Mouse (Mus musculus): ENCODE measurements around the gene Phtf1. TPM values are rescaled to one million over a fixed set of nuclear protein-coding genes. Genes with fewer than 3 reads are reported as not detected.
A peak's percentile ranks its signal among the peaks of the same experiment; 100 is the strongest.

The Phtf1 gene
- 26.4 and 26.8 TPM in 2 replicates for polyA plus RNA-seq (2012; rRNA removed)

DNA sequence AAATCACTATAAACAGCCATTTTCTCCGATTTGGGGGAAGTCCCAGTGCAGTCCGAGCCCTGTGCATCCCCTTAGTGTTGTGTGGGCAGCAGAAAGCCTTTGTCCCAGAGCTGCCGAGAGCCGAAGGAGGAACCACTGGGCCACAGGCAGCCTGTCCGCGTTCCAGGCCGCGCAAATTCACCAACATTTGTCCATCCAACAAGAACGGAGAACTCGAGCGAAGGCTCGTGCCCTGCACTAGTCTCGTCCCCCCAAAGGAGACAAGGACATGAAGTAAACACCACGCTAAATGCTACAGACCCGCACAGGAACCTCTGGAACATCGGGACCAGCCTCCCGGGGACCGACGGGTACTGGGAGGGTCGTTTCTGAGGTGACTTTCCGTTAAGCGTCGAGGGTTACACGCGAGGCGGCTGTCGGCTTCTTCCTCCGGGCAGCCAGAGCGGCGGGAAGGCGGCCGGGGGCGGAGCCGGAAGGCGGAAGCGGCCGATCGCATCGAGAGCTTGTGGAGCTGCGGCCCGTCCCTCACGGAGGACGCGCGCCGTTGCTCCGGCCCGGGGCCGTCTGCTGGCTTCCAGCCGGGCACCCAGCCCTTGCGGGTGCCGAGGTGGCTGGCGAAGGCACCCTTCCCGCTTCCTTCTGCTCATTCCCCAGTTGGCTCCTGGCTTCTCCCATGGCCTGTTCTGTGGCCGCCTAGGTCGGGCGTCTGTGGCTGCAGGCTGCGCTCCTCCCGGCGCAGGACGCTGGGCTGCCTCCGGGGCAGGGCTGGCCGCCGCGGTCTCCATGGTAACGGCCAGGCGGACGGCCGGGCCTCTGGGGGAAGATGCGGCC lies at the start of gene Phtf1:
TSS of gene Phtf1 (plus strand) at position 250 of the 831 bp plus-strand sequence.
- DNase-seq (ENCODE audit: extremely low spot score in 1 of 2, low spot score in 1 of 2): peak; percentile 53 to 83

GRCm38 (mm10) chr3:103920094-103920493 lies 47.8 kb upstream of the Phtf1 start:
- DNase-seq (ENCODE audit: extremely low spot score in 1 of 2, low spot score in 1 of 2): no peak

DNA sequence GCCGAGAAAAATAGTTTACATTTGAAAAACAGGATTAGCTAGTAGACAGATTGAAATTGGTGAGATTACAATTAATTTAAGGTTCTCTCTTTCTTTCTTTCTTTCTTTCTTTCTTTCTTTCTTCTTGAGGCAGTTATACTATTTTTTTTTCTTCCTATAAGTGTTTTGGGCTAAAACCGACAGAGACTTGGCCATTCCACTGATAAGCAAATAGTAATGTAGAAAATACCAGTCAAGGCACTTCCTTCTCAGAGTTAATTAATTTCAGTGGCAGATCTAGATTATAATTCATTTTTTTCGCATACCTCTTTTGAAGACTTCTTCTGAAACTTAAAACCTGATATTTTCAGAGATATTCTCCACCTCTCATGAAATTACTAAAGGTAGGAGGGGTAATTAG lies 42.6 kb upstream of the Phtf1 start:
- no peak for DNase-seq (ENCODE audit: extremely low spot score in 1 of 2, low spot score in 1 of 2)

DNA sequence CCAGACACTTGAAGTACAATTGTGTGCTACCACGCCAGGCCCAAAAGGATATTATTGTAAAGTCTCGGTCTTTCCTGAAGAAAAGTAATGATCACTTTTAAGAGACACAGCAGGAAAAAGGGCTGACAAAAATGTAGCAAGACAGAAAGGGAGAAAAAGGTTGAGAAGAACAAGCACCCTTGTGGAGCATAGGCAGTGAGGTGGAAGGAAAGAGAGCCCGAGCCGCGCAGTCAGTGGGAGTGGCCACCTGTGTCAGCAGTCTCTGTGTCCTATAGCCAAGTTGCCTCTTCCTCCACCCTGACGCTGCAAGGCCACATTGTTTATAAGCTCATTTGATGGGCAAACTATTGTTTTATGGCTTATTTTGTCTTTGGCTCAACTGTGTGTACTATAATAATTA lies 40.4 kb upstream of the Phtf1 start:
- no peak for DNase-seq (ENCODE audit: extremely low spot score in 1 of 2, low spot score in 1 of 2)

- DNase-seq (ENCODE audit: extremely low spot score in 1 of 2, low spot score in 1 of 2): peak; percentile 28 to 68
These were observed 22.9 kb upstream of the Phtf1 start for GRCm38 (mm10) chr3:103944794-103945562.

GRCm38 (mm10) chr3:103948666-103949065 lies 19.2 kb upstream of the Phtf1 start:
- no peak for DNase-seq (ENCODE audit: extremely low spot score in 1 of 2, low spot score in 1 of 2)

- no peak for DNase-seq (ENCODE audit: extremely low spot score in 1 of 2, low spot score in 1 of 2)
These were observed 7.3 kb upstream of the Phtf1 start for GRCm38 (mm10) chr3:103960622-103961021.

DNA sequence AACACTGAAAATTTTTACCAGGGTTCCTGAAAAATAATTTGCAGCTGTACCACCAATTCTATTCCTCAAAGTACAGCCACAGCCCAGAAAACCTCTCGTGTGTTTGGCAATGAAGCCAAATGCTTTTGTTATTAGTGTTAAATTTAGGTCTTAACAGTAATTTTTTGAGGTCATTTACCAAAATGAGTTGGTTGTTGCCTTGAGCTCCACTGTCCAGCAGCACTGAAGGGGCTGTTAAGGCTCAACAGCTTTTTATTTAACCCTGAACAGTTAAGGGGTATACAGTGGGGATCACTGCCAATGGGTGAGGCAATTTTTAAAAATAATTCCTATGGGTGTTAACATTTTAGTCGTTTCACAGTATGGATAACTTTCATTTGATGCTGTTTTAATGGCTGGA lies 679 bp upstream of the Phtf1 start:
- DNase-seq (ENCODE audit: extremely low spot score in 1 of 2, low spot score in 1 of 2): no peak

GRCm38 (mm10) chr3:103968701-103969100 lies 791 bp downstream of the Phtf1 start:
- DNase-seq (ENCODE audit: extremely low spot score in 1 of 2, low spot score in 1 of 2): peak; percentile 46 to 67

GRCm38 (mm10) chr3:103971157-103971556 lies 3.2 kb downstream of the Phtf1 start:
- DNase-seq (ENCODE audit: extremely low spot score in 1 of 2, low spot score in 1 of 2): no peak

GRCm38 (mm10) chr3:103984556-103984955 lies 16.6 kb downstream of the Phtf1 start:
- DNase-seq (ENCODE audit: extremely low spot score in 1 of 2, low spot score in 1 of 2): no peak

- no peak for DNase-seq (ENCODE audit: extremely low spot score in 1 of 2, low spot score in 1 of 2)
These were observed 17.3 kb downstream of the Phtf1 start for GRCm38 (mm10) chr3:103985194-103985593.

DNA sequence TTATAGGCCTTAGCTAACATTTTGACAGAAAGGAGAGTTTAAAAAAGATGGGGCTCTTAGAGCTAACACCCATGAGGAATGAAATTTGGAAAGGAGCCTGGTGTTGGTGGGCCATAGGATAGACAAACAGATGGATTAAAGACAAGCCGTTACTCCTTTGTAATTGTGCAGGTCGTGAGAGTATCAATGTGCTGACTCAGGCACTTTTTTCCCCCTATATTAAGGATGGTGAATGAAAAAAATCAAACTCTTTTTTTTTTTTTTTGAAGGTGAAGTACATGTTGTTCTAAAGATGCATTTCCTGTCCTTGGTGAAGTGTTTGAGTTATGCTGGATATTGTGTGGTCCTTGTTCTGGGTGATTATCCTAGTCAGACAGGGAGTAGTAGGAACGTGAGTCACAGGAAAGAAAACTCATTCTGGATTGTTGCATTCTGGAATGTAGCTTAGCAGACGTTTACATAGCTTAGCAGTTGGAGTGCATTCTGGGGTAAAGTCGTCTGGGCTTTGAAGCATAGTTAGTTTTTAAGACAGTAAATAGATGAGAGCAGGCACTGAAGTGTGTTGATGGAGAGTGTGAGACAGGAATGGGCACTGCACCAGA lies 20.0 kb downstream of the Phtf1 start:
- no peak for DNase-seq (ENCODE audit: extremely low spot score in 1 of 2, low spot score in 1 of 2)

DNA sequence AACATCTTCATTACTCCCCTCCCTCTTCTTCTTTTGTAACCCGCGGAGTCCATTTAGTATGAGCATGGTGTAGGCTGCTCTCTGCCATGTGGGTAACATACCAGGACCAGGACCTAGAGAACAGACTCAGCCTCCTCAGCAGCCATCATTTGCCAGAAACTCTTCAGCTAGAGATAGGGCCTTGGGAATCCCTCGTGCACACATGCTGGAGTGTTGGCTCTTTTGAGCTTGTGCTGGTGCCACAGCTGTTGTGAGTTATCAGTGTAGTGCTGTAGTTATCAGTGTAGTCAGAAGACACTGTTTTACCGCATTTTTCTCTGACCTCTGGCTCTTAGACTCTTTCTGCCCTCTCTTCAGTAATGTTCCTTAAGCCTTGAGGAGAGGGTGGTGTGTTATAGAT lies 21.4 kb downstream of the Phtf1 start:
- DNase-seq (ENCODE audit: extremely low spot score in 1 of 2, low spot score in 1 of 2): no peak

- no peak for DNase-seq (ENCODE audit: extremely low spot score in 1 of 2, low spot score in 1 of 2)
These were observed 23.4 kb downstream of the Phtf1 start for GRCm38 (mm10) chr3:103991271-103991670.

DNA sequence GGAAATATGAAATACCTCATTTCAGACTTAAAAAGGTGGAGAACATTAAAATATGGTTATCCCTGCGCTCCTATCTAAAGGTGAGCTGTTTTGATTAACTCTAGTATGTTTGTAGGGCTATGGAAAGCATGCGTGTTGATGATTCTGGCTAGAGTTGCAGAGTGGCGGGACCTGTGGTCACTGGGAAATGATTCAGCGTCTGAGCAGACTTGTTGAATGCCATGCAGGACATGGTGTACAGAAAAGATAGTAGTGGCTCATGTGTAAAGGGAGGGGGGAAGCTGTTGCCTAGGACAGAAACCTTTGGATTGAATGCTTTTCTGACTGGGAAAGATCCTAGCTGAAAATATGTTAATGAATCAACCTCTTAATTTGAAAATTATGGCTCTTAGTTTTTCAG lies 30.8 kb downstream of the Phtf1 start:
- no peak for DNase-seq (ENCODE audit: extremely low spot score in 1 of 2, low spot score in 1 of 2)

DNA sequence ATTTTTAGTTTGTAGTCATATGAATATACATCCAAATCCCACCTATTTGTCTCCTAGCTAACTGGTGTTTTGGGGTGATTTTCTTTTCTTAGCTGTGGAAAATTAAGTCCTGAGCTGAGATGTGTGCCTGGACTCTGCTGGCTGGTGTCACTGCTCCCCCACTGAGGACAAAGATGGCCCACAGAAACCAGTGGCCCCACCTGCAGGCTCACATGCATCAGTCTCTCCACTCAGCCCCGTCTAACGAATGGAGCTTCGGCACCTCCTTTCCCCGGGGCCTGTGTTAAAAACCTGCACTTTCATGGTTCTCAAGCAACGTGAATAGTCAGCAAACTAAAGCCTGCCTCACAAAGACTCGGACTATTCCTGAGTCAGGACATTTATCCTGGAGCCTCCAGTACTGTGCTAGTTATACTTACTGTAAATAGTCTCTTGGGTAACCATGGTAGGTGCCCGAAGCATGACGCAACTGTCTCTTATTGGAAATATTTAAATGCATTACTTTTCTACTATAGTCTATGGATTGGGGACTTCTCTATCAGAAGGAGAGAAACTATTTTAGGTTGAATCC lies 39.1 kb downstream of the Phtf1 start:
- DNase-seq (ENCODE audit: extremely low spot score in 1 of 2, low spot score in 1 of 2): no peak

- DNase-seq (ENCODE audit: extremely low spot score in 1 of 2, low spot score in 1 of 2): peak; percentile 21 to 43
These were observed 39.6 kb downstream of the Phtf1 start for GRCm38 (mm10) chr3:104007479-104007878.

GRCm38 (mm10) chr3:104009924-104010662 lies 42.2 kb downstream of the Phtf1 start:
- no peak for DNase-seq (ENCODE audit: extremely low spot score in 1 of 2, low spot score in 1 of 2)

DNA sequence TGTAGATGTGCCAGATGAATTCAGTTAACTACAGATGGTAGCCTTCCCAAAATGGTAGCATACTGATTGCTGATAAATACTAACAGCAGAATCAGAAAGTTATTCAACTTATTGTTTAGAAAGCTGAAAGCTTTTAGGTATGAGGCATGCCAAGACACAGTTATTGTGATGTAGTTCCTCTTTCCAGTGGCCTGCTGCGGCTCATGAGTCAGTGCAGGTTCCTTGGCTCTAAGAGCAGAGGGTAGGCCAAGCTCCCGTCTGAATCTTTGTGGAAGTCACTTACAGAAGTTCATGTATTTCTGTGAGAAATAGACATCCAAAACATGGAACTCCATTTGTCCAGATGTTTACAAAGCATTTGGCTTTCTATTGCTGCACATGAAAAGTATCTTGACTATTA lies 44.1 kb downstream of the Phtf1 start:
- DNase-seq (ENCODE audit: extremely low spot score in 1 of 2, low spot score in 1 of 2): no peak

All from frontal cortex, adult 2 months (tissue).